Mouse (Mus musculus) bone marrow macrophage, adult 2 months (primary cell): Measurements from ENCODE around the gene Ube2h. TPM values are rescaled to one million over a fixed set of nuclear protein-coding genes. Genes with fewer than 3 reads are reported as not detected.

Experiments
- H3K27ac ChIP-seq: 2 replicates; pipeline ENCODE4 v1.5.1; 2012; ENCODE audit warnings: low read depth, low read length; ENCODE audit not compliant: insufficient read depth
- H3K4me1 ChIP-seq: 2 replicates; pipeline ENCODE4 v1.6.1; 2012; ENCODE audit warnings: low read length; ENCODE audit not compliant: control insufficient read depth, insufficient read depth
- H3K4me3 ChIP-seq: 2 replicates; pipeline ENCODE4 v1.5.1; 2012; ENCODE audit warnings: mild to moderate bottlenecking, low read length, moderate library complexity; ENCODE audit not compliant: insufficient read depth
- CTCF ChIP-seq: IDR thresholded peaks from 2 replicates; pipeline ENCODE4 v1.5.1; 2012; ENCODE audit warnings: low read depth, mild to moderate bottlenecking, low read length, moderate library complexity
- POLR2A ChIP-seq: IDR thresholded peaks from 2 replicates; pipeline ENCODE4 v1.6.1; 2012; ENCODE audit warnings: mild to moderate bottlenecking, low read depth, low read length, borderline replicate concordance
- polyA plus RNA-seq: library from polyadenylated mRNA; stranded (reverse); fragments of >200 nt; gene quantifications from 2 replicates; pipeline ENCODE4 v1.2.4, GENCODE M21; 2012; ENCODE audit not compliant: missing spikeins, insufficient read depth, insufficient read length

The Ube2h gene
- polyA plus RNA-seq, 1 experiment = 39.4 TPM

DNA sequence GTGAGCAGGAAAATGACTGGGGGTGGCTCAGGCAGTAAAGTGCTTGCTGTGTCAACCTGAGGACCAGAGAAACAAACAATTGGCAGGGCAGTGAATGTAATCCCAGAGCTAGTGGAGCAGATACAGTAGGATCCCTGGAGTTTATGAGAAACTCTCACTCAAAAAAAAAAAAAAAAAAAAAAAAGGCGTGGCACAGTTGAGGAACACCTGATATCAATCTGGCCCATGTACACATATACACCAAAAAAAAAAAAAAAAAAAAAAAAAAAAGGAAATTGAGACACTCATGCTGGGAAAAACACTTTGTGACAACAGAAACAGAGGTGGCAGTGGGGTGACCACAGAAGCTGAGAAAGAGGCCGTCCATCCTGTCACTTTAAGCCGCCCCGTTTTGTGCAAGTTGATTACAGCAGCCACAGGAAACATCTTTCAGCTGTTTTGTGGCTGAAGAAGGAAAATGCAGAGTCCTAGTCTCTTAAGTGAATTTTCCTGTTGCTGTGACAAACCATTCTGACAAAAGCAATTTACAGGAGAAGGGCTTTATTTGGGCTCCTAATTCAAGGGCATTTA is 21.7 kb upstream of the Ube2h start:
- Histone ChIP-seq H3K4me3 (no peak overlapping the region), H3K27ac (no peak overlapping the region), H3K4me1 (peaks cover 14% of the 10 kb centered on the region)
- TF ChIP-seq CTCF (no peak), POLR2A (no peak)

GRCm38 (mm10) chr6:30321002-30321401 is 16.7 kb upstream of the Ube2h start:
- TF ChIP-seq CTCF (no peak), POLR2A (no peak)
- H3K27ac ChIP-seq = no peak overlapping the region
- peaks cover 9% of the 10 kb centered on the region for H3K4me1 ChIP-seq
- H3K4me3 ChIP-seq = no peak overlapping the region

DNA sequence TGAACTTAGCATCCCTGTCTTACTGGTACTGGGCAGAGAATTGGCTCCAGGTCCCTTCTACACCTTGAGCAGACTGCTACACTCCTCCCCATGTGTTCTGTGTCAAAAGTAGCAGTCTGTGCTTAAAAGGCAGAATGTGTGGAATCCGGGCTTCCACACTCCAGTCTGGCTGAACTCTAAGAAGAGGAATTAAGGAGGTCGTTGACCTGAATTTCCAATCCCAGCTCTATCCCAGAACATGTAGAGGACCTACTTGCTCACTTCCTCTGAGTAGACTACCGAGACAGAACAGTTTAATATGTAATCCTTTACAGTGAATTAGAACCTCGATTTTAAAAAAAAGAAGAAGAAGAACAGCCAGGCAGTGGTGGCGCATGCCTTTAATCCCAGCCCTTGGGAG is 14.9 kb upstream of the Ube2h start:
- no peak overlapping the region for H3K4me3 ChIP-seq
- H3K27ac ChIP-seq = no peak overlapping the region
- TF ChIP-seq CTCF (no peak), POLR2A (no peak)
- peaks cover 6% of the 10 kb centered on the region for H3K4me1 ChIP-seq

GRCm38 (mm10) chr6:30312006-30312405 is 7.7 kb upstream of the Ube2h start:
- no peak overlapping the region for H3K4me3 ChIP-seq
- peaks cover 11% of the 10 kb centered on the region for H3K4me1 ChIP-seq
- TF ChIP-seq CTCF = no peak
- no peak for TF ChIP-seq POLR2A
- H3K27ac ChIP-seq = no peak overlapping the region

DNA sequence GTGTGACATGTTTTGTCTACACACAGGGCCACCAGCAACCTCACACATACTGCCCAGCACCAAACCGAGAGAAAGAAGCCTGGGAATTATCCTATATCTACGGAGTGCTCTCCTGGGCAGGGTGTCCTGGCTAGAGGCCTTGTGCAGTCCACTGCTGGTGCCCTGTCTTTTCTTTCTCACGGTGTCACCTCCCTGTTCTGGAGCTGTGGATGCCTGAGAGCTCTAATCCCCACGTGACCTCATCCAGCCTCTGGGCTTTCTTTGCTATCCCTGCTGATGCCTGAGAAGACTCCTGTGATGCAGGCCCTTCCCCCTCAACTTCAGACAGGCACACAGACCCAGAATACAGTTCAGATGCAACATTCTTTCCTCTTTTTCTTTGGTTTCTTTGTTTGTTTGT is 4.4 kb upstream of the Ube2h start:
- no peak for TF ChIP-seq CTCF
- TF ChIP-seq POLR2A = no peak
- Histone ChIP-seq H3K27ac (no peak overlapping the region), H3K4me3 (no peak overlapping the region), H3K4me1 (peaks cover 23% of the 10 kb centered on the region)

DNA sequence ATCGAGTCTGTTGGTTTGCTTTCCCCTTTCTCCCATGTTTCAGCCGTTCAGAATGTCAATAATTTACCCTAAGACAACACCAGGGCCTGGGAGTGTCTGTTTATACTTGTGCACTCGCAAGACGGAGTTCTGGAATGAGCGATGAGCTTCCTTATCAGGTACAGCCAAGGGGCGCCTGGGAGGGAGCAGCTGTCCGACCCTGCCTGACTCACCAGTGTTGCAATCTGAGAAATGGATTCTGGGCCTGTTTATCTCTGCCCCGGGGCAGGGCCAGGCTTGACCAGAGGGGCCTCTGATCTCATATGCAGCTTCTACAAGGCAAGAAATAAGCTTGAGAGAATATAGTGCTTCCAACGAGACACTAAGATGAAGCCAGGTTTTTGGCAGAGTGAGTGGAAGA is 3.4 kb upstream of the Ube2h start:
- Histone ChIP-seq H3K4me1 (peaks cover 23% of the 10 kb centered on the region), H3K4me3 (no peak overlapping the region), H3K27ac (no peak overlapping the region)
- TF ChIP-seq POLR2A (no peak), CTCF (no peak)

DNA sequence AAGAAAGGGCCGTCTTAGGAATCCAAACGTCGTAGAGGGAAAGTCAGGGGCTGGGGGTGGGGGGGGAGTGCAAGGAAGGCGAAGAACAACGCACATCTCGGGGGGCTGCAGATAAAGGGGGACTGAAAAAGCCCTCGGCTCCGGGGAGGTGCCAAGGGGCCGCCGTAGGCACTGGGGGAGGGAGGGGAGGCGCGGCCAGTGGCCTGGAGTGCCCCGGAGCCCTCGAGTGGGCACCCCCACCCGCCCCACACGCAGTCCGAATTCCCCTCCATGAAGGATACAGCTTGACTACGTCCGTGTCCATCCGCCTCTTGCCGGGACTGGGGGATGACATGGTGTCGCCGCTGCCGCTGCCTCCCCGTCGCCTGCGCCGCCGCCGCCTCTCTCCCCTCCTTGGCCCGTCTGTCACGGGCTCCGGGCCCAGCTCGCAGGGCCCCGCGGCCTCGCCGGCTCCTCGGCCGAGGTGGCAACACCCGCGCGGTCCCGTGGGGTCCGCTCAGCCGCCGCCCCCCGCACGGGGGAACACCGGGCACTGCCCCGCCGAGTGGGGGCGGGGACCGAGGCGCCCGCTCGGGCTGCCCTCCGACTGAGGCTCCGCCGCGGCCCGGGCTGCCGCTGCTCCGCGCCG is 454 bp downstream of the Ube2h start:
- Histone ChIP-seq H3K4me1 (peaks cover 35% of the 10 kb centered on the region), H3K27ac (peak overlapping the region; percentile 69), H3K4me3 (peak overlapping the region; percentile 71)

- TF ChIP-seq CTCF = no peak
- no peak for TF ChIP-seq POLR2A
- H3K27ac ChIP-seq = peak overlapping the region; percentile 63
- peak overlapping the region; percentile 71 for H3K4me3 ChIP-seq
- H3K4me1 ChIP-seq = peaks cover 35% of the 10 kb centered on the region
These were observed 1.3 kb downstream of the Ube2h start for GRCm38 (mm10) chr6:30302781-30303631.

- TF ChIP-seq POLR2A = no peak
- no peak for TF ChIP-seq CTCF
- Histone ChIP-seq H3K4me1 (peaks cover 28% of the 10 kb centered on the region), H3K27ac (no peak overlapping the region), H3K4me3 (peak overlapping the region; percentile 22)
These were observed 2.2 kb downstream of the Ube2h start for GRCm38 (mm10) chr6:30302156-30302555.

DNA sequence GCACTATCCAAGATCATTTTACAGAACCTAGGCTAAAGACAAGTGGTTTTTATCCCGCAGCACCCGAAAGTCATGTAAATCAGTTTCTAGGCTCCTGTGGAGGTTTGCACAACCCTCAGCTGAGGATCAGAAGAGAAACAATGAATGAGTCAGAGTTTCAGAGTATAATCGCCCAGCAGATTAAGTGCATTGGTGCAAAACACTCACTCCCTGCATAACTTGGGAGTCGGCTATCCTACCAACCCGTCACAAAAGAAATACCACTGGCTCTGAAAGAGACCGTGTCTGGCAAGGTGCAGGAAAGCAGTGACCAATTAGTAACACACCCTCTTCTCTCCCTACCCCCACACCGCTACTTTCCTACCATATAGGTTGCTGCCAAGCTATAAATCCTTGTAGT is 3.4 kb downstream of the Ube2h start:
- peak overlapping the region; percentile 49 for H3K4me3 ChIP-seq
- H3K4me1 ChIP-seq = peaks cover 25% of the 10 kb centered on the region
- TF ChIP-seq POLR2A (no peak), CTCF (no peak)
- H3K27ac ChIP-seq = peak overlapping the region; percentile 92
